Mouse (Mus musculus): ENCODE data around the gene Kcnj15. TPM values are rescaled to one million over a fixed set of nuclear protein-coding genes. Genes with fewer than 3 reads are reported as not detected.

The Kcnj15 gene
- polyA plus RNA-seq, 1 experiment from 2014 or later = 10.5 TPM

DNA sequence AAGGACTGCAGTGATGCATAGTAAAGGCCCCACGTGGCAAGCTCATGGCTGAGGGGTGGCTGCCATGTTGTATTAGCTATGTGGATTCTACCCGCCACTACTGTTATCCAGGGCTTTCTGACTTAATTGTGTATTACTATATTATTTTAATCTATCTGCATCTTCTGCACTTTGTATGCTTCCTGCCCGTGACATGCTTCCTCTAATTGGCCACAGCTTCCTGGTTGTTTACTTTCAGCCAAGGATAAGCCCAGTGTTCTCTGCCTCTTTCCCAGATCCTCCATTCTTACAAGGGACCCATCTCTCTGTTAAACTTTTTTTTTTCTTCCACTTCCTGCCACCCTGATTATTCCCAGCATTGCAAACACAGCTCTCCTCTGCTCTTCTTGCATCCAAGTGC, 32.0 kb downstream of the Kcnj15 start:
- no peaks in the 10 kb centered on the region for H3K9me3 ChIP-seq (ENCODE audit: control insufficient read depth, low read length)
- H3K4me3 ChIP-seq (ENCODE audit: low read depth, low read length) = no peak overlapping the region
- H3K36me3 ChIP-seq (ENCODE audit: control insufficient read depth, insufficient read depth, low read length) = no peaks in the 10 kb centered on the region
- 0 out of 2 replicates have a peak overlapping the region, but pooled peaks have one; percentile 8 for H3K27ac ChIP-seq (replicated peaks)
- no peak overlapping the region for H3K4me2 ChIP-seq (replicated peaks; ENCODE audit: low read depth)
- no peaks in the 10 kb centered on the region for H3K27me3 ChIP-seq (ENCODE audit: control insufficient read depth, insufficient read depth, low read length)
- WGBS = 53% methylated on average over 3 of the region's 3 CpGs
- H3K9ac ChIP-seq (ENCODE audit: low read length) = no peak overlapping the region
- no peak for DNase-seq (ENCODE audit: low spot score)
- no peak for ATAC-seq (ENCODE audit: low FRiP score, low TSS enrichment)
- H3K4me1 ChIP-seq (replicated peaks; ENCODE audit: control insufficient read depth, insufficient read depth) = no peaks in the 10 kb centered on the region
- TF ChIP-seq CTCF (IDR thresholded peaks at IDR 0.05; ENCODE audit: low read depth) (no peak), EP300 (optimal IDR thresholded peaks at IDR 0.05) (no peak)

DNA sequence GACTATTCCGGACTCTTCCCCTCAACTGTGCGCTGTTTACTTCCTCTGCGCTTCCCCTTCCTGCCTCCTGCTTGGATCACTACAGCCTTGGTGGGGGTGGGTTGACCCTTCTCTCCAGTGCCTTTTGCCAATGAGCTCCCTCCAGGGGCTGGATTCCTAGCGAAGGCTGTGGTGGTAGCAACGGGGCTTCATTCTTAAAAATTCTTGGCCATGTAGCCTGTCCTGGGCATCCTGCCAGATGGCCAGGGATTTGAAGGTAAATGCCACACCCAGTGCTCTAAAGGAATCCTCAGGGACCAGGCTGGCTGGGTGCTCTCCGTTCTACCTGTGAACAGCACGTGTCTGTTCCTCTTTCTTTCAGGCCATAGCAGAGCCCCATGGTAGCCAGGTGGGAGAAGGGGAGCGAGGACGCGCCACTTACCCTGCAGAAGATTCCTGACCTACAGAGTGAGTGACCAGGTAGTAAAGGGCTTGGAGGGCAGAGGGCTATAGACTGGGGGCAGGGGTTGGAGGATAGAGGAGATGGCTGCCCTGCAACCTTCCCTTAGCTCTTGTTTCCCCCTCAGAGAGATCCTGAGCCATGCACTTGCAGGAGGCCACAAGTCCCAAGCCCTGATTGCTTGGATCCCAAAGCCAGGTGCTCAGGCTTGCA, 34.2 kb downstream of the Kcnj15 start:
- Histone ChIP-seq H3K4me3 (ENCODE audit: low read depth, low read length) (no peak overlapping the region), H3K4me2 (replicated peaks; ENCODE audit: low read depth) (no peak overlapping the region), H3K9ac (ENCODE audit: low read length) (no peak overlapping the region), H3K4me1 (replicated peaks; ENCODE audit: control insufficient read depth, insufficient read depth) (no peaks in the 10 kb centered on the region), H3K36me3 (ENCODE audit: control insufficient read depth, insufficient read depth, low read length) (no peaks in the 10 kb centered on the region), H3K27ac (replicated peaks) (no peak overlapping the region), H3K9me3 (ENCODE audit: control insufficient read depth, low read length) (no peaks in the 10 kb centered on the region), H3K27me3 (ENCODE audit: control insufficient read depth, insufficient read depth, low read length) (no peaks in the 10 kb centered on the region)
- 58% methylated on average over 10 of the region's 10 CpGs for WGBS
- no peak for TF ChIP-seq EP300 (optimal IDR thresholded peaks at IDR 0.05)
- 0 out of 2 replicates have a peak, but pooled peaks have one; percentile 5 for TF ChIP-seq CTCF (IDR thresholded peaks at IDR 0.05; ENCODE audit: low read depth)
- peak; percentile 53 for DNase-seq (ENCODE audit: low spot score)
- ATAC-seq (ENCODE audit: low FRiP score, low TSS enrichment) = peak; percentile 65; the same call in 1 of the 2 replicates

DNA sequence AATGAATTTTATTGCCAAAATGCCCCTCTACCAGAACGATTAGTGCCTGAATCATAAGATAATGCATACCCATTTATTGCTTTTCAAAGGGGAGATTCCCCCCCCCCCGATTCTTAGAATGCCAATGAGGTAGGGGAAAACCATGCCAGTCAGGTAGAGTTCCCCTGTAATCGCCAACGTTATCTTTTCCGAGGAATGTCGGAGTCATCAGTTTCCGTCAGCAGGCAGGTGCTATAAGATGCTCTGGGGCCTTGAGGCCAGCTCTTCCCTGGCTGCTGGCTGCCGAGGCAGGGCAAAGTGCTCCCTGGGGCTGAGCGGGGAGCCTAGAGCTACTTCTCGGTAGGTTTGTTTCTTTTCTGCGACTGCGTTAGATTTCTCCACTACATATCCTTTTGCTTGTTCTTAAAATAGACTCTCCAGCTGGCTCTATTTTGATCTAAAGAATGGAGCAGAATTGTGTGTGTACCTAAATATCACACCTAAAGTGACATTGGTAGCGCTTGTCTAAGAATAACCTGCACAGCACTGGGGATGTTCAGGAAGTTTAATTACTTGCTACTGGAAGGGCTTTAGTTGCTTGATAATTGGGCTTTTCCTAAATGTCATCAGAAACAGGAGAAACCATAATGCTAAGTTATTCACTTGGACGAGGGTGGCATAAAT, 35.6 kb downstream of the Kcnj15 start:
- DNase-seq (ENCODE audit: low spot score) (no peak), ATAC-seq (ENCODE audit: low FRiP score, low TSS enrichment) (no peak)
- no peaks in the 10 kb centered on the region for H3K9me3 ChIP-seq (ENCODE audit: control insufficient read depth, low read length)
- no peak overlapping the region for H3K4me3 ChIP-seq (ENCODE audit: low read depth, low read length)
- H3K9ac ChIP-seq (ENCODE audit: low read length) = no peak overlapping the region
- 73% methylated on average over 14 of the region's 14 CpGs for WGBS
- no peaks in the 10 kb centered on the region for H3K4me1 ChIP-seq (replicated peaks; ENCODE audit: control insufficient read depth, insufficient read depth)
- no peak overlapping the region for H3K4me2 ChIP-seq (replicated peaks; ENCODE audit: low read depth)
- no peaks in the 10 kb centered on the region for H3K27me3 ChIP-seq (ENCODE audit: control insufficient read depth, insufficient read depth, low read length)
- TF ChIP-seq CTCF (IDR thresholded peaks at IDR 0.05; ENCODE audit: low read depth) (no peak), EP300 (optimal IDR thresholded peaks at IDR 0.05) (no peak)
- no peaks in the 10 kb centered on the region for H3K36me3 ChIP-seq (ENCODE audit: control insufficient read depth, insufficient read depth, low read length)
- no peak overlapping the region for H3K27ac ChIP-seq (replicated peaks)

DNA sequence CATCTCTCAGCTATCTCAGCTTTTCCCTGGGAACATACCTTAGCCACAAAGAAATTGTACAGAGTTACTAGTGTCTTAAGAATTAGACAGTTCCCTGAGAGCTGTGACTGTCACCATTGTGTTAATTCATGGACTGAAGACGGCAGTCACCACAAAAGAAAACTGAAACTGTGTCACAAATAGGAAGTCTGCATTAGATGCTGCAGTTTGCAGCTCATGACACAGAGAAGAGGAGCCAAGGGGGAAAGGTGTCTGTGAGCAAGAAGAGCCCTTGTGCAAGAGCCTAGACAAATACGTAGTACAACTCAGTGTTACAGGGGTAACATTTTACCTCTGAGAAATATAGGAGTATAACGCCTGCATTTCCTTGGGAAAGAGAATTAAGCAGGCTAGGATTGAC, 40.3 kb downstream of the Kcnj15 start:
- Histone ChIP-seq H3K9ac (ENCODE audit: low read length) (no peak overlapping the region), H3K4me1 (replicated peaks; ENCODE audit: control insufficient read depth, insufficient read depth) (no peaks in the 10 kb centered on the region), H3K4me3 (ENCODE audit: low read depth, low read length) (no peak overlapping the region), H3K9me3 (ENCODE audit: control insufficient read depth, low read length) (no peaks in the 10 kb centered on the region), H3K27ac (replicated peaks) (no peak overlapping the region), H3K27me3 (ENCODE audit: control insufficient read depth, insufficient read depth, low read length) (no peaks in the 10 kb centered on the region), H3K4me2 (replicated peaks; ENCODE audit: low read depth) (no peak overlapping the region), H3K36me3 (ENCODE audit: control insufficient read depth, insufficient read depth, low read length) (no peaks in the 10 kb centered on the region)
- DNase-seq (ENCODE audit: low spot score) = no peak
- 39% methylated on average over 3 of the region's 3 CpGs for WGBS
- ATAC-seq (ENCODE audit: low FRiP score, low TSS enrichment) = no peak
- no peak for TF ChIP-seq CTCF (IDR thresholded peaks at IDR 0.05; ENCODE audit: low read depth)
- TF ChIP-seq EP300 (optimal IDR thresholded peaks at IDR 0.05) = no peak

DNA sequence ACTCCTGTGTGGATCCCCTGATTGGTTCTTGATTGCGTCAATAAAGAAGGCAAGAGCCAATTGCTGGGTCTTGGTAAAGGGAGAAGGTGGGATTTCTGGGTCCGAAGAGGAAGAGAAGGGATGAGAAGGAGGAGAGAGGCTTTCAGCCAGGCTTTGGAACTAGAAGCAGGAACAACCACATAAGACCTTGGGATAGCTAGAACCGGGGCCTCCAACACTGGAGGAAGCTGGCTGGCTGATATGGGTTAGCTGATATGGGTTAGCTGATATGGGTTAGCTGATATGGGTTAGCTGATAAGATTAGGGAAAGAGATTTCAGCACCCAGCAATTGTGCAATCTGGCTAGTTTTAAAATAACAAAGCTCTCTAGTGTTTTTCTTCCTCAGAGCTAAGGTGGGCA, 44.3 kb downstream of the Kcnj15 start:
- 81% methylated on average over 3 of the region's 3 CpGs for WGBS
- no peak for ATAC-seq (ENCODE audit: low FRiP score, low TSS enrichment)
- Histone ChIP-seq H3K27me3 (ENCODE audit: control insufficient read depth, insufficient read depth, low read length) (no peaks in the 10 kb centered on the region), H3K27ac (replicated peaks) (no peak overlapping the region), H3K4me2 (replicated peaks; ENCODE audit: low read depth) (no peak overlapping the region), H3K4me1 (replicated peaks; ENCODE audit: control insufficient read depth, insufficient read depth) (no peaks in the 10 kb centered on the region), H3K4me3 (ENCODE audit: low read depth, low read length) (no peak overlapping the region), H3K36me3 (ENCODE audit: control insufficient read depth, insufficient read depth, low read length) (no peaks in the 10 kb centered on the region), H3K9me3 (ENCODE audit: control insufficient read depth, low read length) (no peaks in the 10 kb centered on the region), H3K9ac (ENCODE audit: low read length) (no peak overlapping the region)
- no peak for DNase-seq (ENCODE audit: low spot score)
- TF ChIP-seq CTCF (IDR thresholded peaks at IDR 0.05; ENCODE audit: low read depth) = no peak
- no peak for TF ChIP-seq EP300 (optimal IDR thresholded peaks at IDR 0.05)

DNA sequence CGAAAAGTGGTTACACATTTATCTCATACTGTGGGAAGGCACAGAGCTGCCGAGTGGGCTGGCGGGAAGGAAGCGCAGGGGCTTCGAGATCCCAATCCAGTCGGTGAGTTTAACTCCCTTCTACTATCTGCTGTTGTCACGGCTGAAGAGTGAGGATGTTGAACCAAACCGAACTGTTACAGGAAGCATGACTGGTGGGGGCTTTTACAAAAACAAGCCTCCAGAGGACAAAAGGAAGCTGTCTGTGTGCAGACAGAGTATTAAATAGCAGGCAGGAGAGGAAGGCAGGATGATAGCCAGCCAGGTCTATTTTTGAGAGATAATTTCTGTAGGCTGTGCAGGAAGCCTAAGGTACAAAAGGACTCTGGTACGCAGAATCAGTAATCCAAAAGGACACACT, 46.3 kb downstream of the Kcnj15 start:
- no peak overlapping the region for H3K27ac ChIP-seq (replicated peaks)
- TF ChIP-seq EP300 (optimal IDR thresholded peaks at IDR 0.05) (no peak), CTCF (IDR thresholded peaks at IDR 0.05; ENCODE audit: low read depth) (no peak)

More for the DNA sequence above, 46.3 kb downstream of the Kcnj15 start:
- Histone ChIP-seq H3K4me3 (ENCODE audit: low read depth, low read length) (no peak overlapping the region), H3K36me3 (ENCODE audit: control insufficient read depth, insufficient read depth, low read length) (no peaks in the 10 kb centered on the region), H3K4me2 (replicated peaks; ENCODE audit: low read depth) (no peak overlapping the region), H3K9ac (ENCODE audit: low read length) (no peak overlapping the region), H3K4me1 (replicated peaks; ENCODE audit: control insufficient read depth, insufficient read depth) (no peaks in the 10 kb centered on the region), H3K9me3 (ENCODE audit: control insufficient read depth, low read length) (no peaks in the 10 kb centered on the region), H3K27me3 (ENCODE audit: control insufficient read depth, insufficient read depth, low read length) (no peaks in the 10 kb centered on the region)
- DNase-seq (ENCODE audit: low spot score) = no peak
- no peak for ATAC-seq (ENCODE audit: low FRiP score, low TSS enrichment)
- WGBS = 59% methylated on average over 9 of the region's 9 CpGs
